Mouse (Mus musculus) lung, postnatal 10 days (tissue): ENCODE measurements around the gene Kcnf1.

ENCODE experiments used
- DNase-seq: peaks from one replicate; pipeline ENCODE4 v3.0.0; 2021

Gene Kcnf1

GRCm38 (mm10) chr12:17176757-17177092, at the start of gene Kcnf1:
TSS of gene Kcnf1 (minus strand) at chr12:17176888.
- DNase-seq, result no peak

GRCm38 (mm10) chr12:17225012-17225411, 48.3 kb upstream of the Kcnf1 start:
- DNase-seq, result no peak

- DNase-seq, result no peak
Measured at GRCm38 (mm10) chr12:17223050-17223449, 46.4 kb upstream of the Kcnf1 start.

- DNase-seq, result peak; percentile 15
Measured at GRCm38 (mm10) chr12:17221891-17222428, 45.3 kb upstream of the Kcnf1 start.

DNA sequence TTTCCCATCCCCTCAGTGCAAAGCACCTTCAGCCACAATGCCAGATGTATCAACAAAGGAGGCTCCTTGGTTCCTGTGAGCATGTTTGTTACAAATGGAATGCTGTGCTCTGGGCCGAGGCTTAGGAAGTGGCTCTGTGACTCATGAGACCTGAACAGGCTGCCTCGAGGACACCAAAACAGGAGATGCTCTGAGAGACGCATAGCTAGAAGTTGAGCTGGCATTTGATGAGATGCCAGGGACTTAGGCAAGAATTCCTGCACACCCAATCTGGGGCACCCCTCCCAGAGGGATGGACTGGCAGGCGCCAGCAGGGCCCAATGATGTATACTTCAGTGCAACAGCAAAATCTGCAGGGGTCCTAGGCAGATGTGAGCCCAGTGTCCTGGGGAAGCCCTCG, 43.9 kb upstream of the Kcnf1 start:
- no peak for DNase-seq

- no peak for DNase-seq
Measured at GRCm38 (mm10) chr12:17219107-17219506, 42.4 kb upstream of the Kcnf1 start.

DNA sequence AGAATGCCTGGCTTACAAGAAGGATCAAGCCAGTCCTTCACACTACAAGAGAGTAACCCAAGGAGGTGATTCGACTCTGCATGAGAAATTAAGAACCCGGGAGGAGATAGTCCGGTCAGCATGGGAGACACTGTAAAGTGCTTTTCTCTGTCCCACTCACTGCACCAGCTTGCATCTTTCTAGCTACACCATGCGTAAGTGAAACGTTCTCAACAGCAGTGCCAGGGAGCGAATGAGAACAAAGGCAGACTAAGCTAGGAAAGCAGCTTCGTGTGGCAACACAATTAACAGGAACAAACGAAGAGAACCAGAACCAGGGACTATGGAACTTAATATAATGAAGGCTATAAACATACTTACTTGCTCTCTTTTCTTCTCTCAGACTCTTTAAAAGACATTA, 41.7 kb upstream of the Kcnf1 start:
- DNase-seq, result peak; percentile 10

- DNase-seq, result no peak
Measured at GRCm38 (mm10) chr12:17215751-17216150, 39.1 kb upstream of the Kcnf1 start.

DNA sequence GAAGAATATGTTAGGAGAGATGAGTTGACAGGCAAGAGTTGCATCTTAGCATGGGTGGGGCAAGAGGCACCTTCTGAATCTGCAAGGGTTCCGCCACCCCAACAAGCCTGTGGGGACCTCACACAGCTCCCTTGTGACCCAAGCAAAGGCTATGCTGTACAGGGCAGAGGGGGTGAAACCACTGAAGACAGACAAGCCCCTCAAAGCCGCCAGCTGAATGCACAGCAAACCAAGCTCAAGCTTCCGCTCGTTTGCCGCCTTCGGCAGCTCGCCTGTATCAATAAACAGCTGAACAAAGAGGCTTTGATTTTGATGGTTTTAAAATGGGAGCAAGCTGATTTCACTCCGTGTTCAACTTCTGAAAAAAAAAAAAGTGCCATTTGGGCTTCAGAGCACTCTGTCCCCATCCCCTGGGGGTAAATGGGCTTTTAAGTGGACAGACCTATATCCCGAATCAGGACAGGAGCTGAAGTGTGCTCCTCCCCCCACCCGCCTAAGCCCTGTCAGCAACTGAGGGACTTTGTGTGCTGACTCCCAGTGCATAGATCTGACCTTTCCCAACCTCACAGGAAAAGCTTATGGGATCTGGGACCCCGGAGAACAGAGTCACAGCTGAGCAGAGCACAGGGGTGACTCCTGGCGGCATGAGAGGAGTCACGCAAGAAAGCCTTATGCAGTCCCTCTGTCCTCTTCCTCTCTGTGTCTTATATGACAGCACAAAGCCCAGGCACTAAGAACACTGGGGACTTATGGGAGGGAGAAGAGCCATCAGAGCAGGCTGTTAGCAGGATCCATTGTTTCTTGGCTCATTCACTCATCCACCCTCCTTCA, 26.0 kb upstream of the Kcnf1 start:
- no peak for DNase-seq

- DNase-seq, result no peak
Measured at GRCm38 (mm10) chr12:17198621-17199020, 21.9 kb upstream of the Kcnf1 start.

- no peak for DNase-seq
Measured at GRCm38 (mm10) chr12:17194140-17194539, 17.5 kb upstream of the Kcnf1 start.

DNA sequence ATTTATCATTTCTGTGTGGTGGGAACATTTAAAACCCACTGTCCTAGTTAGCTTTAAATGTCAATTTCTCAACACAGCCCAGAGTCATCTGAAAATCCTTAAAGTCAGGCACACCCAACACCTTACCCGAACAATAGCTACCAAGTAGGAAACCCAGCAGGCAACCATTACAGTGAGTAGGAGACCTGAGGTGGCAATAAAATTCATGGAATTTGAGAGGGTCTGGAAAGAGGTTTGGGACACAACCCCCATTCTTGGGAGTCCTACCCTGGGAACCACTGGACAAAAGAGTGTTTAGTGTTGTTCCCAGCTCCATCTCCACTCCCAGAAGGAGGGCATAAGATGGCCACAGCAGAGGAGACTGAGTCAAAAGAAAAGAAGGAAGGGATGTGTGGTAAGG, 16.6 kb upstream of the Kcnf1 start:
- DNase-seq, result no peak

DNA sequence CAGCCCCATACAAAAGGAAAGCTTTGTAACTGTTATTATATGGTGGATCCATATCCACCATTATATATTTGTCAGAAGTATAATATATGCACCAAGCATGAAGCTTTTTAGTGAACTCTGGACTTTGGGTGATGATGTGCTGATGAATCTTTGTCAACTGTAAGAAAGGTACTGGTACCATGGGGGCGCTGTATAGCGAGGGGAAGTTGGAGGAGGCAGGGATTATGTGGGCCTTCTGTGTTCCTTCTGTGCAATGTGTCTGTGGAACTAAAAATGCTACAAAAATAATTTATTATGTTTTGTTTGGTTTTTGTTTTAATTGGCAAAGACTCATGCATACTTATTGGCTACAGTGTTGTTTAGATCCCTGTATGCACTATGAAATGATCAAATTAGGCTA, 16.2 kb upstream of the Kcnf1 start:
- DNase-seq, result no peak

DNA sequence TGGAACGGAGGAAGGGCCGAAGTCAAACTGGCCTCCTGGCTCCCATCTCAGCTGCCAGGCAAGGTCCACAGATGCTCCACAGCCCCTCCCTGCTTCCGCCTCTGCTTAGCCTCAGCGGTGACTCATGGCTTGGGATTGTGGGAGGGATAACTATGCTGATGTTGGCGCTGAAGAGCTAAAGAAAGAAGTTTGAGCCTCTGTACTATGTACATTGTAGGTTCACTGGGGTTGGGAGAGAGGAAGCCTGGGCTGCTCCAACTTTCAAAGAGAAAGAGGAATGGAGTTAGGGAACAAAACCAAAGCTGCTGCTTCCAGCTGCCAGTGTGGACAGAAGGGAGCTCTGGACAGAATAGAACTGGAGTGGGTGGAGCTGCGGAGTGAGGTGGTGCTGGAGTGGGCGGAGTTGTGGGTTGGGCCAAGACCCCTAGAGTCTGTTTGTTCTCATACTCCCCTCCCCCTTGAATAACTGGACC, 7.7 kb upstream of the Kcnf1 start:
- peak; percentile 77 for DNase-seq

DNA sequence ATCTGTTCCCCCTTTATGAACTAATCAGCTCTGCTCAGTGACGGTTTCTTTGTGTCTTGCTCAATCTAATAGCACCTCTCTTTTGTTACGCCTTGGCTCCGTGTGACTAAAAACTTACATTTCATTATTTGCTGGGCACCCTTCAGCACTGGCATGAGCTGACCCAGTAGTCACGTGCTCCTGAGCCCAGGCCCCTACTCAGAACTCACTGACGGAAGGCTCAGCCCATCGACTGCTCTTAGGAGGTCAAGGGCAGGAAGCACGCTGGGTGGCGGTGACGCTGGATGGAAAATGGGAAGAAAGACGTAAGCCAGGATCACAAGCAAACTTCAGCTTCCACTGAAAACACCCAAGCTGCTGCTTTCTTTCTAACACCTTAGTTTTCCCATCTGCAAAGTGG, 7.1 kb upstream of the Kcnf1 start:
- peak; percentile 25 for DNase-seq

GRCm38 (mm10) chr12:17176041-17176756, 489 bp downstream of the Kcnf1 start:
- DNase-seq, result peak; percentile 38

DNA sequence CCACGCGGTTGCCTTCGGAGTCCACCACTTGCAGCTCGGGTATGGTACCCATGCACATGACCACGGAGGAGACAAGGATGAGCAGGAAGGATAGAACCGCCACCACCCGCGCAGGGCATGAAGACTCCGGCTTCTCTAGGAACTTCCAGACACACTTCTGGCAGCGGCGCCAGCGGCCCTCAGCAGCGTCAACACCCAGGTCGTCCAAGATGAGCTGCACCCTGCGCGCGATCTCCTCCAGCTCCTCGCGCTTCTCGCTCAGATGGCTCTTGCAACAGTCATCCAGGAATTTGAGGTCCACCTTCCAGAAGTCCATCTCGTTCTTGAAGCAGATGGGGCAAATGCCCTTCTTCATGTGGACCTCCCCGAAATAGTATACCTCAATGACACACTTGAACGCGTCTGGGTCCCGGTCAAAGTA, 1.1 kb downstream of the Kcnf1 start:
- DNase-seq, result peak; percentile 10

- no peak for DNase-seq
Measured at GRCm38 (mm10) chr12:17175124-17175523, 1.6 kb downstream of the Kcnf1 start.

DNA sequence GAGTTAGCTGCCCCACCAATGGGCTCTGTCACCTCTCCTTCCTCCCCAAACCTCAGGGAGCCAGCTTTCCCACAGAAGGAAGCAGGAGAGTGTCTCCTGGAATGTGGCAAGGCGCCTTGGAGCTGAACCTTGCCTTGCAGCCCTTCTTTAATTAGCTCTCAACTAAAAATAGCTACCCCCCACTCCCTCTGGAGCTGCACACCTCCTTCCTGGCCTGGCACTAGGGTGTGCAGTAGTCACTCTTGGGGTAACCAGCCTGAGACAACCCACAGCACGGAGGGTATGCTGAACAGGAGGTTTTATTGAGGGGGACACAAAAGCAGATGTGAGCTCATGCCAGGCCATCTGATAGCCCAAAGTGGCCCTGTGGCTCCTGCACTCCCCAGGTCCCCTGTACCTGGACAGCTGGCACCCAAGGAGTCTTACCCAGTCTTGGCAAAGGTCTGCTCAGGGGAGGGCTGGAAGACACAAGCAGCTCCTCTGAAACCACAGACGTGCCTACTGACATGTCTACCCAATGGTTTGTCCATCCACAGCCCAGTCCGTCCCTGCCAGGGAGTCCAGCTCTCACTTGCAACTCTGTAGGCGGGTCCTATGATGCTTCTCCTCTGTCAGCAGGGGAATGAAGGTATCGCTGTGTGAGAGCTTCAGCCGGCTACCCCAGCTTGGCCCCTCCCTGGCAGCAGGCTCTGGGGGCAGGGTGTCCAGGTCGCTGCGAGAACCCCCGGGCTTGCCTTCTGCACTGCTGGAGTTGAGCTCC, 2.4 kb downstream of the Kcnf1 start:
- DNase-seq, result no peak

GRCm38 (mm10) chr12:17170406-17170805, 6.3 kb downstream of the Kcnf1 start:
- DNase-seq, result no peak

- DNase-seq, result no peak
Measured at GRCm38 (mm10) chr12:17166116-17166515, 10.6 kb downstream of the Kcnf1 start.

DNA sequence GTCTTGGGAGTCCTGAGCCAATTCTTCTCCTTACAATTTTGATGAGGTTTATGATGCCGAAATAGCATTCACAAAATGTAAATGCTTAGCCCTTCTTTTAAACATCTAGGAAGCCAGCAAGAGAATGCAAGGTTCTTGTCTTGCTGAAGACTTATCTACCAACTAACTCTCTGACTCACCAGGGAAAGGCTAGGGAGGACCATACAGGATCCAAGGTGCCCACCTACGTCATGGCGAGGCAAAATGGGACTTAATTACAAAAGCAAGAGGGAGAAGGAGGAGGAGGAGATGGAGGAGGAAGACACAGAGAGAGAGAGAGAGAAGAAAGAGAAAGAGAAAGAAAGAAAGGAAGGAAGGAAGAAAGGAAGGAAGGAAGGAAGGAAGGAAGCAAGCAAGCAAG, 12.7 kb downstream of the Kcnf1 start:
- DNase-seq, result no peak

GRCm38 (mm10) chr12:17159549-17159948, 17.1 kb downstream of the Kcnf1 start:
- no peak for DNase-seq
